Mouse (Mus musculus) layer of hippocampus, adult 6 months (tissue): ENCODE results near the gene Hormad1. TPM values are rescaled to one million over a fixed set of nuclear protein-coding genes. Genes with fewer than 3 reads are reported as not detected.

ENCODE experiments used
- long read RNA-seq, 2 experiments: library from polyadenylated mRNA; unstranded; transcript quantifications; one replicate each; pipeline ENCODE4 v2.0.0; 2019 to 2020
- polyA plus RNA-seq: library from polyadenylated mRNA; unstranded; fragments of <200 nt; fragmentation: Nextera tagmentation; gene quantifications from 2 replicates; pipeline ENCODE4 v1.2.3, GENCODE M21; 2021

Gene Hormad1
- not detected in 2 replicates for polyA plus RNA-seq
- long read RNA-seq, experiment 1 = 0 reads
- long read RNA-seq, experiment 2 = 0 reads

DNA sequence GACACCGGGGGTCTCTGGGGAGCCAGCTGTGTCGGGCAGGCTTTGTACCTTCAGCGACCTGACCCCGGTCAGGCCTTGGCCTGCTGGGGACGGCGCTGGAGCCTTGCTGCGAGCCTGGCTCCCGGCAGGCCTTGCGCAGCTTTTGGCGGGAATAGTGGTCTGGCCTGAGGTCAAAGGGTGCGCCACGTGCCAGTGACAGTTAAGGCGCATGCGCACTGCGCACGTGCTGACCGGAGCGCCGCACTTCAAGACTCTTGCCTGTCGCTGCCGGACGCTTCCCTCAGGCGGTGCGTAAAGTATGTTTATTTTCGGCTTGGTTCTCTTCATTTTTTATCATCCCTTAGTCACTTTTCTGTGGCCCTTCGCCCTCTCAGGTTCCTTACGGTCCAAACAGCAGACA, at the start of gene Hormad1:
TSS of gene Hormad1 (plus strand) at position 241 of the 400 bp plus-strand sequence.

DNA sequence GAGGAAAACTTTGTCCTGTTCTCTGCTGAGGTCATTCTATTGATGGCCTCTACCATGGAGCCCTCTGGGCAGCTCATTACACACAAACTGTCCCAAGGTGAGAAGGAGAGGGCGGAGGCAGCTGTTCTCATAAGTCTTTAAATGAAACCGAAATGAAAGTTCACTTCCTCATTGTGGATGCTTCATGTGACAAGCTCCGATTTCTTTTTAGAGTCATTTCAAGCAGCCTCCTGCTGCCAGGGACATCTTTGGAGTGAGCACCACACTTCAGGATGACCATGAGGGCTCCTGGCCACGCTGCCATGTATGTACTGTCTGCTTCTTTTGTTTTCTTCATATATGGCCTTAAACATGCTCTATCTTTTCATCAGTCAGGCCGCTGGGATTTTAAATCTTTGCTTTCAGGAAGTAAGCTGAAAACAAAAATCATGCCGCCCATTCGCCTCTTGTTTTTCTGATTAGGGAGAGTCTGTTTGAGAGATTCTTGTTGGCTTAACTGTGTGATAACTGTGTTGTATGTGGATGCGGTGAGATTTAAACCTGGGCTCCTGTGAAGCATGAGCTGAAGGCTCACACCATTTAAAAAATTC, 32.8 kb upstream of the Hormad1 start, which contains the start of gene Ctss:
TSS of gene Ctss (plus strand) at position 165 of the 590 bp plus-strand sequence.

DNA sequence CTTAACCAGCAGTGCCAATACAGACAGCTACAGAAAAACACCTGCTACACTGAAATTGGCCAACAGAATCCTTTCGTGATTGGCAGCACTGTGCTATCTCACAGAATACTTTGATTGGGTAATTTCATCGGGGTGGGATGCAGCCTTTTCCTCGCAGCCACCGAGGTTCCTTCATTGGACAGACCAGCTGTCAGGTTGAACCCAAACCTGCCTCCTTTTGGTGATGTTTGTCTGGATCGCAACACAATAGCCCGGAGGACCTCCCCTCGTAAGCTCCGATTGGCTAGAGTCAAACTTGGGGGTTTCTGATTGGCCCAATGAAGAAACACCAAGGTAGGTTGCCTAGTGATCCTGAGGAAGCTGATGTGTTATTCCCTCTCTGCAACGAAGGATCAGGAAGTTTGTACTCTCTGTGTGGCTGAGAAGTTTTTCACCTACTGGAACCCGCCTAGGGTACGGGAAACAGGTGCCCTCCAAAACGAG, 29.2 kb downstream of the Hormad1 start, which contains the start of gene Golph3l:
TSS of gene Golph3l (plus strand) at position 331 of the 483 bp plus-strand sequence.

DNA sequence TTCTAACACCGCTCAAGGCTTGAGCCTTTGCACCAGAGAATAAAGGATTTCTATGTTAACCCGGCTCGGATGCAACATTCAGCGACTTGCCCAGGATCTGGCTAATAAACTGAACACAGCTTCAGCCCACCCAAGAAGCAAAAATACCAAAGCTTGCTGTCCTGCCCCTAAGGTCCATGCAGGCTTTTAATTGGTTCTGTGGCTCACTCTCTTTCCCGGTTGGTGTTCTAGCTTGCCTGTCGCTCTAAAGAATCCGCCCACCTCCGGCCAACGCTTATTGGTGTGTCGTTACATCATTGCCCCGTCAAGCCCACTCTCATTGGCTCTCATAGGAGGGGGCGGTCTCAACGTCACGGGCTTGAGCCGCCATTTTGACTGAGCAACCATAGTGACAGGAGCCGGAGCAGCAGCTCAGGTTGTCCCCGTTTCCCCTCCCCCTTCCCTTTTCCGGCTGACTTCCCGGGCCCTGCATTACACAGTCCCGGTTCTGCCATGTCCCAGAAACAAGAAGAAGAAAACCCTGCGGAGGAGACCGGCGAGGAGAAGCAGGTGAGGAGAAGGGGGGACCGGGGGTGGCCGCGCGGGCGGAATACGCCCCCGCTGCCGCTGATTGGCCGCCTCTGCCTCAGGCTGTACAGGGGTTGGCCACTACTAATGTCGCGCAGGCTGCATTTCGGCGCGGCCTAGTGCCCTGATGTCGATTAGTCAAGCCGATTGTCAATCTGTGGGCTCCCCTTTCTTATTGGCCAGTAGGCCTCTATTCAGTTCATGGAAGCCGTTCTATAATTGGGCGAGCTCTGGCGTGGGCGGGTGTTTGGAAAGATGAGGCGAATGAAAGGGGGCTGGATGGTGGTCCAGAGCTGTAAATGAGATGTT, 65.4 kb downstream of the Hormad1 start, which contains the start of gene Ensa:
TSS of gene Ensa (plus strand) at position 366 of the 876 bp plus-strand sequence.

Other genes starting within 250 kb of the Hormad1 start
- 45.4 and 46.9 TPM in 2 replicates for gene Cers2, start 244.9 kb upstream of the Hormad1 start, polyA plus RNA-seq
- gene Setdb1, start 202.5 kb upstream of the Hormad1 start, polyA plus RNA-seq = 7.9 and 9.7 TPM in 2 replicates
- gene 4930558C23Rik, start 156.8 kb upstream of the Hormad1 start, polyA plus RNA-seq = not detected in 2 replicates
- 3.4 and 3.8 TPM in 2 replicates for gene Arnt, start 125.3 kb upstream of the Hormad1 start, polyA plus RNA-seq
- gene Ctsk, start 60.4 kb upstream of the Hormad1 start, polyA plus RNA-seq = 2.5 and 2.8 TPM in 2 replicates
- gene Ctss, start 32.9 kb upstream of the Hormad1 start, polyA plus RNA-seq = 170 and 172 TPM in 2 replicates
- gene Golph3l, start 29.3 kb downstream of the Hormad1 start, polyA plus RNA-seq = 11.2 and 11.5 TPM in 2 replicates
- gene Ensa, start 65.3 kb downstream of the Hormad1 start, polyA plus RNA-seq = 210 and 214 TPM in 2 replicates
- 4.8 and 5.3 TPM in 2 replicates for gene Mcl1, start 99.1 kb downstream of the Hormad1 start, polyA plus RNA-seq
- 3.1 and 3.9 TPM in 2 replicates for gene Adamtsl4, start 128.2 kb downstream of the Hormad1 start, polyA plus RNA-seq
- 3.8 and 5.6 TPM in 2 replicates for gene Ecm1, start 179.9 kb downstream of the Hormad1 start, polyA plus RNA-seq
- 26.4 and 29.2 TPM in 2 replicates for gene Tars2, start 200.5 kb downstream of the Hormad1 start, polyA plus RNA-seq